Mouse (Mus musculus): ENCODE data around the gene Cox15. TPM values are rescaled to one million over a fixed set of nuclear protein-coding genes. Genes with fewer than 3 reads are reported as not detected.

Cox15 gene
- total RNA-seq, 2 experiments from 2014 or later, result 2.5 to 13.8 TPM

GRCm38 (mm10) chr19:43711971-43712370, 40.8 kb downstream of the Cox15 start:
- ATAC-seq (replicated peaks; ENCODE audit: low FRiP score, poor library complexity, severe bottlenecking), result no peak

GRCm38 (mm10) chr19:43711159-43711916, 41.5 kb downstream of the Cox15 start:
- ATAC-seq (replicated peaks; ENCODE audit: low FRiP score, poor library complexity, severe bottlenecking), result no peak

GRCm38 (mm10) chr19:43709317-43709716, 43.5 kb downstream of the Cox15 start:
- no peak for ATAC-seq (replicated peaks; ENCODE audit: low FRiP score, poor library complexity, severe bottlenecking)

- no peak for ATAC-seq (replicated peaks; ENCODE audit: low FRiP score, poor library complexity, severe bottlenecking)
Observed at GRCm38 (mm10) chr19:43708206-43708605, 44.6 kb downstream of the Cox15 start.

GRCm38 (mm10) chr19:43704787-43705497, 47.9 kb downstream of the Cox15 start:
- no peak for ATAC-seq (replicated peaks; ENCODE audit: low FRiP score, poor library complexity, severe bottlenecking)

GRCm38 (mm10) chr19:43704211-43704610, 48.6 kb downstream of the Cox15 start:
- ATAC-seq (replicated peaks; ENCODE audit: low FRiP score, poor library complexity, severe bottlenecking), result no peak

- no peak for ATAC-seq (replicated peaks; ENCODE audit: low FRiP score, poor library complexity, severe bottlenecking)
Observed at GRCm38 (mm10) chr19:43699763-43700155, 53.0 kb downstream of the Cox15 start.

GRCm38 (mm10) chr19:43699021-43699762, 53.6 kb downstream of the Cox15 start:
- no peak for ATAC-seq (replicated peaks; ENCODE audit: low FRiP score, poor library complexity, severe bottlenecking)

- no peak for ATAC-seq (replicated peaks; ENCODE audit: low FRiP score, poor library complexity, severe bottlenecking)
Observed at GRCm38 (mm10) chr19:43697666-43698370, 55.0 kb downstream of the Cox15 start.

GRCm38 (mm10) chr19:43695514-43695964, 57.3 kb downstream of the Cox15 start:
- no peak for ATAC-seq (replicated peaks; ENCODE audit: low FRiP score, poor library complexity, severe bottlenecking)

- no peak for ATAC-seq (replicated peaks; ENCODE audit: low FRiP score, poor library complexity, severe bottlenecking)
Observed at GRCm38 (mm10) chr19:43692815-43693214, 60.0 kb downstream of the Cox15 start.

- ATAC-seq (replicated peaks; ENCODE audit: low FRiP score, poor library complexity, severe bottlenecking), result peak; percentile 99
Observed at GRCm38 (mm10) chr19:43689419-43690246, 63.2 kb downstream of the Cox15 start, which contains the start of gene Entpd7. Gene Entpd7, plus strand, starts transcription at chr19:43689672.

Other genes starting within 250 kb of the Cox15 start
- 6.8 and 9.6 TPM in 2 replicates for gene Got1, start 228.4 kb downstream of the Cox15 start, total RNA-seq (2015; ENCODE audit: low replicate concordance)
- gene Got1, start 228.4 kb downstream of the Cox15 start, total RNA-seq (2017; ENCODE audit: low replicate concordance), result 6.4 TPM in 1 of 2 replicates, not detected in the other
- gene Nkx2-3, start 140.7 kb downstream of the Cox15 start, total RNA-seq (2015; ENCODE audit: low replicate concordance), result 1.3 TPM in 1 of 2 replicates, not detected in the other
- not detected in 2 replicates for gene Nkx2-3, start 140.7 kb downstream of the Cox15 start, total RNA-seq (2017; ENCODE audit: low replicate concordance)
- gene Slc25a28, start 78.1 kb downstream of the Cox15 start, total RNA-seq (2015; ENCODE audit: low replicate concordance), result 16.3 and 25.9 TPM in 2 replicates
- 8.5 and 17.5 TPM in 2 replicates for gene Slc25a28, start 78.1 kb downstream of the Cox15 start, total RNA-seq (2017; ENCODE audit: low replicate concordance)
- 3.8 and 5.4 TPM in 2 replicates for gene Entpd7, start 63.3 kb downstream of the Cox15 start, total RNA-seq (2015; ENCODE audit: low replicate concordance)
- gene Entpd7, start 63.3 kb downstream of the Cox15 start, total RNA-seq (2017; ENCODE audit: low replicate concordance), result 0.38 and 1.5 TPM in 2 replicates
- gene Cutc, start within 50 bp of the Cox15 start, total RNA-seq (2015; ENCODE audit: low replicate concordance), result 5.0 and 10.8 TPM in 2 replicates
- gene Cutc, start within 50 bp of the Cox15 start, total RNA-seq (2017; ENCODE audit: low replicate concordance), result 1.8 TPM in 1 of 2 replicates, not detected in the other
- 8.3 TPM in 1 of 2 replicates, not detected in the other for gene Abcc2, start 29.2 kb upstream of the Cox15 start, total RNA-seq (2015; ENCODE audit: low replicate concordance)
- gene Abcc2, start 29.2 kb upstream of the Cox15 start, total RNA-seq (2017; ENCODE audit: low replicate concordance), result 0.26 TPM in 1 of 2 replicates, not detected in the other
- 2.5 and 5.0 TPM in 2 replicates for gene Dnmbp, start 187.2 kb upstream of the Cox15 start, total RNA-seq (2015; ENCODE audit: low replicate concordance)
- gene Dnmbp, start 187.2 kb upstream of the Cox15 start, total RNA-seq (2017; ENCODE audit: low replicate concordance), result 1.5 and 2.3 TPM in 2 replicates
- gene Cpn1, start 233.6 kb upstream of the Cox15 start, total RNA-seq (2015; ENCODE audit: low replicate concordance), result not detected in 2 replicates
- not detected in 2 replicates for gene Cpn1, start 233.6 kb upstream of the Cox15 start, total RNA-seq (2017; ENCODE audit: low replicate concordance)

Measured in erythroid progenitor cell, adult 5-6 weeks (primary cell).